Comparison of ENCODE assay signal across 20 mouse cellular contexts in the genomic region with DNA sequence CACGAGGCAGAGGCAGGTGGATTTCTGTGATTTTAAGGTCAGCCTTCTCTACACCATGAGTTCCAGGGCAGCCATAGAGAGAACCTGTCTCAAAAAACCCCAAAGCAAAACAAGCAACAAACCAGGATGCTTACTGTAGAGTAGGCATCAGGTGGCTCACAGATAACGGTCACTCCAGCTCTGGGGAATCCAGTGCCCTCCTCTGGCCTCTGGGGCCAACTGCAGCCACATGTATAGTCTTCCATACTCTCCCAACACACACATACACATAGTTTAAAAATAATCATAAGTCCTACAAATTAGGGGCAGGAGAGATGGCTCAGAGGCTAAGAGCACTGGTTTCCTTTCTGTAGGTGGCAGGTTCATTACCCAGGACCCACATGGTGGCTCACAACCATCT.
DNase-seq lines count a peak whose midpoint lies in the region; ATAC-seq and TF ChIP-seq lines count a peak whose summit lies in the region.
"Had no signal": no experiment of that assay in that cellular context is flagged by ENCODE, and none has a peak within 500 bp of the region (broad histone marks: within the 10 kb centered on the region; RNA-seq: fewer than 3 reads in every experiment).

No protein-coding gene starts in this region.

- TF ChIP-seq CTCF in intestine, postnatal 0 days (IDR thresholded peaks at IDR 0.05; ENCODE audit: low read depth) = peak; percentile 64
- peak; percentile 28 for TF ChIP-seq CTCF in lung, postnatal 0 days (IDR thresholded peaks at IDR 0.05)
- peak in 2 of 3 experiments; percentile 24 to 37; a peak in 3 of 6 replicates for TF ChIP-seq CTCF in MEL (IDR thresholded peaks at IDR 0.05 in 2 of 3, conservative IDR thresholded peaks at IDR 0.05 in 1 of 3; ENCODE audit: control insufficient read depth in 1 of 3, insufficient read depth in 1 of 3, low read depth in 2 of 3, low read length in 3 of 3, poor library complexity in 1 of 3, severe bottlenecking in 1 of 3)
- TF ChIP-seq CTCF in small intestine, adult 2 months (IDR thresholded peaks at IDR 0.05; ENCODE audit: extremely low read depth, insufficient read length, insufficient replicate concordance, low read depth, low read length) = peak; percentile 33; the same call in 1 of the 2 replicates

- no peak for ATAC-seq in intestine, postnatal 0 days
- no peak for ATAC-seq in intestine, embryonic 16.5 days
- no peak for ATAC-seq in lung, postnatal 0 days
- no peak for ATAC-seq in cerebellum, adult (ENCODE audit: insufficient number of reproducible peaks, low FRiP score, low TSS enrichment)
- ATAC-seq: activated CD4-positive, CD25-positive, alpha-beta regulatory T cell, adult 4 months; hindbrain, embryonic 16.5 days had no signal

- H3K36me3 ChIP-seq in intestine, postnatal 0 days (ENCODE audit: control insufficient read depth, insufficient read depth) = peaks cover 12% of the 10 kb centered on the region; the same call in 1 of the 2 replicates
- H3K36me3 ChIP-seq in intestine, embryonic 16.5 days (ENCODE audit: control insufficient read depth, insufficient read depth, low read length) = no peaks in the 10 kb centered on the region; the same call in 1 of the 2 replicates
- no peaks in the 10 kb centered on the region for H3K36me3 ChIP-seq in lung, postnatal 0 days (ENCODE audit: insufficient read depth, low read length)
- peaks cover 0 to 3% of the 10 kb centered on the region in 2 experiments; a peak in 1 of 4 replicates for H3K36me3 ChIP-seq in MEL (ENCODE audit: control insufficient read depth in 1 of 2, insufficient read depth in 2 of 2, low read length in 2 of 2)
- H3K36me3 ChIP-seq in small intestine, adult 2 months (ENCODE audit: control insufficient read depth, insufficient read depth, low read length) = peaks cover 22% of the 10 kb centered on the region

- H3K4me1 ChIP-seq in intestine, postnatal 0 days (replicated peaks; ENCODE audit: control insufficient read depth, insufficient read depth, low read length) = no peaks in the 10 kb centered on the region
- H3K4me1 ChIP-seq in intestine, embryonic 16.5 days (ENCODE audit: control insufficient read depth, insufficient read depth, low read length) = peaks cover 3% of the 10 kb centered on the region; the same call in 1 of the 2 replicates
- no peaks in the 10 kb centered on the region for H3K4me1 ChIP-seq in lung, postnatal 0 days (ENCODE audit: insufficient read depth, low read depth, low read length)
- no peaks in the 10 kb centered on the region for H3K4me1 ChIP-seq in MEL (ENCODE audit: control insufficient read depth in 1 of 2, insufficient read depth in 2 of 2, low read length in 2 of 2)
- H3K4me1 ChIP-seq in small intestine, adult 2 months (ENCODE audit: control insufficient read depth, insufficient read depth, insufficient read length, low read length) = peaks cover 5% of the 10 kb centered on the region; the same call in 1 of the 2 replicates
- H3K4me1 ChIP-seq: heart, embryonic 13.5 days had no signal

- 78% methylated on average over 2 of the region's 2 CpGs for WGBS in intestine, postnatal 0 days
- whole genome bisulfite sequencing in intestine, embryonic 16.5 days = 71% methylated on average over 2 of the region's 2 CpGs
- WGBS in lung, postnatal 0 days = 79% methylated on average over 2 of the region's 2 CpGs
- WGBS in small intestine, adult 2 months = 86% methylated on average over 2 of the region's 2 CpGs

- no peak for TF ChIP-seq EP300 in lung, postnatal 0 days (IDR thresholded peaks at IDR 0.05)
- TF ChIP-seq EP300 in MEL (IDR thresholded peaks at IDR 0.05; ENCODE audit: low read depth in 1 of 2, low read length in 2 of 2) = no peak

- H3K4me3 ChIP-seq in intestine, postnatal 0 days (ENCODE audit: low read depth, low read length) = no peak overlapping the region
- no peak overlapping the region for H3K4me3 ChIP-seq in intestine, embryonic 16.5 days (ENCODE audit: low read length)
- no peak overlapping the region for H3K4me3 ChIP-seq in lung, postnatal 0 days (ENCODE audit: low read depth, low read length)
- H3K4me3 ChIP-seq in MEL (ENCODE audit: control insufficient read depth in 1 of 2, insufficient read depth in 1 of 2, low read depth in 2 of 2, low read length in 2 of 2) = no peak overlapping the region
- no peak overlapping the region for H3K4me3 ChIP-seq in small intestine, adult 2 months (ENCODE audit: low read depth, low read length)
- H3K4me3 ChIP-seq: heart, embryonic 13.5 days; midbrain, embryonic 10.5 days had no signal

- H3K27me3 ChIP-seq in intestine, postnatal 0 days (replicated peaks; ENCODE audit: control insufficient read depth, insufficient read depth, low read length) = no peaks in the 10 kb centered on the region
- no peaks in the 10 kb centered on the region for H3K27me3 ChIP-seq in intestine, embryonic 16.5 days (replicated peaks; ENCODE audit: control insufficient read depth, insufficient read depth, low read length)
- H3K27me3 ChIP-seq in lung, postnatal 0 days (replicated peaks; ENCODE audit: insufficient read depth, low read length) = no peaks in the 10 kb centered on the region
- no peaks in the 10 kb centered on the region for H3K27me3 ChIP-seq in MEL (ENCODE audit: control insufficient read depth in 1 of 2, insufficient read depth in 2 of 2, low read length in 2 of 2)
- no peaks in the 10 kb centered on the region for H3K27me3 ChIP-seq in small intestine, adult 2 months (ENCODE audit: control insufficient read depth, insufficient read depth, low read length)
- H3K27me3 ChIP-seq: heart, embryonic 13.5 days had no signal

- no peak overlapping the region for H3K9ac ChIP-seq in intestine, postnatal 0 days (ENCODE audit: low read depth, low read length)
- H3K9ac ChIP-seq in intestine, embryonic 16.5 days (ENCODE audit: low read depth, low read length) = no peak overlapping the region
- no peak overlapping the region for H3K9ac ChIP-seq in lung, postnatal 0 days (replicated peaks; ENCODE audit: low read depth)
- H3K9ac ChIP-seq in MEL (ENCODE audit: control insufficient read depth, low read depth, low read length, poor library complexity, severe bottlenecking) = no peak overlapping the region
- H3K9ac ChIP-seq: heart, embryonic 13.5 days had no signal

- no peak for DNase-seq in lung, postnatal 0 days (ENCODE audit: low spot score)
- no peak for DNase-seq in lung, postnatal 14 days
- DNase-seq in MEL (ENCODE audit: low read depth, low spot score) = peak; percentile 9
- DNase-seq in layer of hippocampus, adult 8-10 months (ENCODE audit: low spot score in 2 of 2) = no peak
- DNase-seq: adrenal gland, postnatal 10 days; B cell, adult 2 months; cerebellum, adult 11-12 months; cerebellum, postnatal 14 days; embryo, embryonic 11 days; heart, postnatal 4 days; kidney, adult 18-20 months; right cerebral cortex, adult 18-20 months had no signal

- no peak for TF ChIP-seq RAD21 in MEL (IDR thresholded peaks at IDR 0.05; ENCODE audit: low read depth, low read length)

- no peak for TF ChIP-seq POLR2A in MEL (IDR thresholded peaks at IDR 0.05; ENCODE audit: control insufficient read depth in 1 of 2, insufficient read depth in 1 of 2, low read depth in 1 of 2, low read length in 2 of 2, poor library complexity in 1 of 2)
- no peak for TF ChIP-seq POLR2A in small intestine, adult 2 months (IDR thresholded peaks at IDR 0.05; ENCODE audit: low read depth, low read length)

- H3K9me3 ChIP-seq in intestine, postnatal 0 days (ENCODE audit: control insufficient read depth) = no peaks in the 10 kb centered on the region
- H3K9me3 ChIP-seq in intestine, embryonic 16.5 days (ENCODE audit: control insufficient read depth, low read length) = no peaks in the 10 kb centered on the region
- no peaks in the 10 kb centered on the region for H3K9me3 ChIP-seq in lung, postnatal 0 days (ENCODE audit: low read length)
- H3K9me3 ChIP-seq in MEL (replicated peaks; ENCODE audit: insufficient read depth, low read length) = no peaks in the 10 kb centered on the region
- H3K9me3 ChIP-seq: heart, embryonic 13.5 days; midbrain, embryonic 10.5 days had no signal

- H3K27ac ChIP-seq in intestine, postnatal 0 days (ENCODE audit: low read depth, low read length) = no peak overlapping the region
- no peak overlapping the region for H3K27ac ChIP-seq in intestine, embryonic 16.5 days (ENCODE audit: low read length)
- H3K27ac ChIP-seq in lung, postnatal 0 days (ENCODE audit: low read length) = no peak overlapping the region
- no peak overlapping the region for H3K27ac ChIP-seq in MEL (ENCODE audit: control insufficient read depth, low read depth, low read length)
- no peak overlapping the region for H3K27ac ChIP-seq in small intestine, adult 2 months (ENCODE audit: insufficient read depth, low read depth, low read length)
- H3K27ac ChIP-seq: heart, embryonic 13.5 days; midbrain, embryonic 10.5 days had no signal

- no peaks in the 10 kb centered on the region for H3K79me2 ChIP-seq in MEL (ENCODE audit: control insufficient read depth, insufficient read depth, low read length, poor library complexity)

- H3K4me2 ChIP-seq in intestine, postnatal 0 days (replicated peaks; ENCODE audit: low read depth) = no peak overlapping the region
- no peak overlapping the region for H3K4me2 ChIP-seq in intestine, embryonic 16.5 days (ENCODE audit: low read depth, low read length)
- no peak overlapping the region for H3K4me2 ChIP-seq in lung, postnatal 0 days (replicated peaks; ENCODE audit: low read depth, low read length)
- H3K4me2 ChIP-seq: heart, embryonic 13.5 days had no signal

TF ChIP-seq in MEL, 35 proteins besides CTCF, POLR2A, EP300 and RAD21:
- no peak for TF ChIP-seq ZMIZ1 (IDR thresholded peaks at IDR 0.05; ENCODE audit: low read depth, low read length)
- no peak for TF ChIP-seq MAFK (IDR thresholded peaks at IDR 0.05; ENCODE audit: borderline replicate concordance, low read depth, low read length)
- TF ChIP-seq UBTF (IDR thresholded peaks at IDR 0.05; ENCODE audit: borderline replicate concordance, insufficient read depth, low read depth, low read length) = no peak
- no peak for TF ChIP-seq ETS1 (IDR thresholded peaks at IDR 0.05; ENCODE audit: low read depth, low read length)
- no peak for TF ChIP-seq POLR2AphosphoS5 (IDR thresholded peaks at IDR 0.05; ENCODE audit: borderline replicate concordance, low read depth, low read length)
- TF ChIP-seq CHD2 (IDR thresholded peaks at IDR 0.05; ENCODE audit: low read length) = no peak
- no peak for TF ChIP-seq RCOR1 (IDR thresholded peaks at IDR 0.05; ENCODE audit: low read depth, low read length)
- no peak for TF ChIP-seq POLR2AphosphoS2 (IDR thresholded peaks at IDR 0.05; ENCODE audit: low read length)
- TF ChIP-seq SMC3 (IDR thresholded peaks at IDR 0.05; ENCODE audit: low read depth, low read length) = no peak
- no peak for TF ChIP-seq NELFE (IDR thresholded peaks at IDR 0.05; ENCODE audit: low read depth, low read length)
- no peak for TF ChIP-seq TCF12 (IDR thresholded peaks at IDR 0.05; ENCODE audit: low read depth, low read length)
- no peak for TF ChIP-seq TBP (IDR thresholded peaks at IDR 0.05; ENCODE audit: low read depth, low read length)
- TF ChIP-seq USF1 (IDR thresholded peaks at IDR 0.05; ENCODE audit: low read depth, low read length) = no peak
- no peak for TF ChIP-seq BHLHE40 (IDR thresholded peaks at IDR 0.05; ENCODE audit: borderline replicate concordance, low read depth, low read length)
- TF ChIP-seq E2F4 (IDR thresholded peaks at IDR 0.05; ENCODE audit: borderline replicate concordance, low read depth, low read length) = no peak
